Mouse (Mus musculus) spleen, postnatal 14 days (tissue): ENCODE measurements around the gene Actr6.
"Not testable (repeated sequence)": the region's sequence is repeated elsewhere in the genome, so short reads cannot be mapped to it uniquely, and the experiment has no call there.

Experiments
- DNase-seq, 2 experiments: peaks; one replicate each; pipeline ENCODE4 v3.0.0; 2021 to 2022; ENCODE audit warnings: low spot score in 2 of 2

Gene Actr6

GRCm38 (mm10) chr10:89679448-89679847 lies 52.6 kb downstream of the Actr6 start:
- DNase-seq, result no peak

GRCm38 (mm10) chr10:89678054-89678453 lies 54.0 kb downstream of the Actr6 start:
- no peak for DNase-seq

GRCm38 (mm10) chr10:89676609-89677008 lies 55.5 kb downstream of the Actr6 start:
- no peak for DNase-seq

DNA sequence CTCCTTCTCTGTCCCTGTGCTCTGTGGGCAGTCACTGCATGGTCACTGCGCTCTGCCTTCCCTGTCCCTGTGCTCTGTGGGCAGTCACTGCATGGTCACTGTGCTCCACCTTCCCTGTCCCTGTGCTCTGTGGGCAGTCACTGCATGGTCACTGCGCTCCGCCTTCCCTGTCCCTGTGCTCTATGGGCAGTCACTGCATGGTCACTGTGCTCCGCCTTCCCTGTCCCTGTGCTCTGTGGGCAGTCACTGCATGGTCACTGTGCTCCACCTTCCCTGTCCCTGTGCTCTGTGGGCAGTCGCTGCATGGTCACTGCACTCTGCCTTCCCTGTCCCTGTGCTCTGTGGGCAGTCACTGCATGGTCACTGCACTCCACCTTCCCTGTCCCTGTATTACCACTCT lies 61.7 kb downstream of the Actr6 start:
- not testable (repeated sequence) for DNase-seq

GRCm38 (mm10) chr10:89667571-89667970 lies 64.5 kb downstream of the Actr6 start:
- no peak for DNase-seq

- no peak for DNase-seq
These were observed 66.4 kb downstream of the Actr6 start for GRCm38 (mm10) chr10:89665679-89666078.

DNA sequence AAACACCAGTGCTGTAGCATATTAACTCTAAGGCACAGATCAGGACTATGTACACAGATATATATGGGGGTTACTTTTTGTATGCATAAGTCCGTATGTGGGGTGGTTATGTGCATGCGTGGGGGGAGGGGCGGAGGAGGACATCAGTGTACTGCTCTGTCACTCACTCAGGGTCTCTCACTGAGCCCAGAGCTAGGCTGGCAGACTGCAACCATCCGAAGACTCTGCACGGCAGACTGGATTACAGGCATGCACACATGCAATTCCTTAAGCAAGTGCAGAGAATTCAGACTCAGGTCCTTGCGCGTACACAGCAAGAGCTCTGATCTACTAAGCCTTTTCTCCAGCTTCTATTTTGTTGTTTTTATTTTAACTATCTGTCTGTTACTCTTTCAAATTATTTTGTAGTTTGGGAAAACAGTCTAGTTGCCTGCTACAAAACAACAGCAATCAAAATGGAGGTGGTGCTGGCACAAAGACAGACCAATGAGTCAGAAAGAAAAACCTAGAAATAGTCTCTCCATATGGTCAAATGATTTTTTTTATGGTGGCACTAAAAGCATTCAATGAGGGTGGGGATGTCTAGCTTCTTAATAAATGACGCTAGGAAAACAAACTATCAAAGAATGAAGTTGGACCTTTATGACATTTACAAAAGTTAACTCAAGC lies 67.0 kb downstream of the Actr6 start:
- DNase-seq, result no peak
